Mouse (Mus musculus): ENCODE data around the gene Sucla2. TPM values are rescaled to one million over a fixed set of nuclear protein-coding genes. Genes with fewer than 3 reads are reported as not detected.
A peak's percentile ranks its signal among the peaks of the same experiment; 100 is the strongest.

Sucla2 gene
- polyA plus RNA-seq (2015; fragmentation: Nextera tagmentation; extraction: Ambion mirVana), result 263 and 286 TPM in 2 replicates

DNA sequence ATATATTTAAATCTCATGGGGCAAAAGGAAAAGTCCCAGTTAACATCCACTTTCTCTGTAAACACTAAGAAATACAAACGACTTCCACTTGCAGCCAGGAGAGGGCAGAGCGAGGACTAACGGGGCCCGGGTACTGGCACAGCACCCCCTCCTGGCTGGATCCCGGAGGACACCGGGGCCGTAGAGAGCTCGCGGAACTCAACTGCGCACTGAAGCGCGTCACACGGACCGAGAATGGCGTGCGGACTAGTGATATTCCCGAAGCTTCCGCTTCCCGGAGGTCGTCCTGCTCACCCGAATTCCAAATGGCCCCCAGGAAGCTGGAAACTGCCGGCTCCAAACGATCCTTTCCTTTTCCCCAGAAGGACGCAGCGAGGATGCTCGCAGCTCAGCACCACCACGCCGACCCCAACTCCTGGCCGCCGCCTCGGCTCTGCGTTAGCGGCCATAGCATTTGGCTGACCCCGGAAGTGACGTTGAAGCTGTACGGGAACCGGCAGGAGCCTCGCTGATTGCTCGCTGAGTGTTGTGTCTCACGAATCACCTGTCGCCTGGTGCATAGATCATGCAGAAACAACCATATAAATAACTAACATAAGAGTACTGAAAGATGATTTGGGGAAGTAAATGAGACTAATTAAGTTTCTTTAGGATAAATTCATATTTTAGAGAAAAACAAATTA, at the start of gene Sucla2:
Gene Sucla2, plus strand, starts transcription at position 554 of the 683 bp plus-strand sequence.
- H3K4me3 ChIP-seq (ENCODE audit: low read length), result peak within 1 kb of the TSS; percentile 63
- H3K9me3 ChIP-seq (replicated peaks; ENCODE audit: control insufficient read depth, low read length), result no peaks in the 10 kb centered on the region
- H3K27me3 ChIP-seq (ENCODE audit: control insufficient read depth, insufficient read depth, low read length), result no peaks in the 10 kb centered on the region
- peak within 1 kb of the TSS; percentile 89 for H3K27ac ChIP-seq (ENCODE audit: low read length)
- under 1% methylated on average over 39 of the region's 41 CpGs for WGBS
- no peaks in the 10 kb centered on the region for H3K4me1 ChIP-seq (ENCODE audit: control insufficient read depth, insufficient read depth, low read length)
- ATAC-seq (replicated peaks; ENCODE audit: extremely low read depth, insufficient read depth, low FRiP score), result peak; percentile 99
- no peaks in the 10 kb centered on the region for H3K36me3 ChIP-seq (ENCODE audit: control insufficient read depth, insufficient read depth)
- H3K9ac ChIP-seq (ENCODE audit: low read length), result peak within 1 kb of the TSS; percentile 83
- peak within 1 kb of the TSS; percentile 65 for H3K4me2 ChIP-seq (ENCODE audit: low read depth, low read length)

DNA sequence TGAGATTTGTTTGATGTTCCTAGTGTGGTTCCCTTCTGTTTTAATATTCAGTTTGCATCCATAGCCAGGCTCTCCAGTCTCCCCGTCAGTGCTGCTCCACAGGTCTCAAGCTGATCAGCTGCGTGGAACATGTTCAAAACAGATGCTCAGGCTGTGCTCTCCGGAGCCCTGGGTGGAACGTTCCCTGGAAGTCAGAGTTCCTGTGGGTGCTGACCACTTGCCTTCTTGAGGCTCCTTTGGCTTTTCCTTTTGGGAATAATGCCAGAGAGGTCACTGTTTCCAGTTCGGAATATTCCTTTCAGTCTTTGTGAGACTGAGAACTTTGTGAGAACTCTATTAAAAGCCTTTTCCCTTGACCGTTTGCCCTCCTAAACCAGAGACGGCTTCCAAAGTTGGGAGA, 49.6 kb upstream of the Sucla2 start:
- Histone ChIP-seq H3K9ac (ENCODE audit: low read length) (no peak overlapping the region), H3K27me3 (ENCODE audit: control insufficient read depth, insufficient read depth, low read length) (no peaks in the 10 kb centered on the region), H3K36me3 (ENCODE audit: control insufficient read depth, insufficient read depth) (no peaks in the 10 kb centered on the region), H3K4me3 (ENCODE audit: low read length) (no peak overlapping the region), H3K27ac (ENCODE audit: low read length) (peak overlapping the region; percentile 23), H3K4me2 (ENCODE audit: low read depth, low read length) (no peak overlapping the region), H3K4me1 (ENCODE audit: control insufficient read depth, insufficient read depth, low read length) (peaks cover 20% of the 10 kb centered on the region), H3K9me3 (replicated peaks; ENCODE audit: control insufficient read depth, low read length) (no peaks in the 10 kb centered on the region)
- ATAC-seq (replicated peaks; ENCODE audit: extremely low read depth, insufficient read depth, low FRiP score), result no peak
- WGBS, result 59% methylated on average over 7 of the region's 7 CpGs

- no peak overlapping the region for H3K4me2 ChIP-seq (ENCODE audit: low read depth, low read length)
- H3K27ac ChIP-seq (ENCODE audit: low read length), result no peak overlapping the region
- 83% methylated on average over 8 of the region's 8 CpGs for WGBS
- no peak overlapping the region for H3K4me3 ChIP-seq (ENCODE audit: low read length)
- no peak overlapping the region for H3K9ac ChIP-seq (ENCODE audit: low read length)
- no peak for ATAC-seq (replicated peaks; ENCODE audit: extremely low read depth, insufficient read depth, low FRiP score)
- H3K27me3 ChIP-seq (ENCODE audit: control insufficient read depth, insufficient read depth, low read length), result no peaks in the 10 kb centered on the region
- H3K36me3 ChIP-seq (ENCODE audit: control insufficient read depth, insufficient read depth), result no peaks in the 10 kb centered on the region
- H3K4me1 ChIP-seq (ENCODE audit: control insufficient read depth, insufficient read depth, low read length), result peaks cover 20% of the 10 kb centered on the region
- no peaks in the 10 kb centered on the region for H3K9me3 ChIP-seq (replicated peaks; ENCODE audit: control insufficient read depth, low read length)
Observed at GRCm38 (mm10) chr14:73476361-73476934, 48.7 kb upstream of the Sucla2 start.

DNA sequence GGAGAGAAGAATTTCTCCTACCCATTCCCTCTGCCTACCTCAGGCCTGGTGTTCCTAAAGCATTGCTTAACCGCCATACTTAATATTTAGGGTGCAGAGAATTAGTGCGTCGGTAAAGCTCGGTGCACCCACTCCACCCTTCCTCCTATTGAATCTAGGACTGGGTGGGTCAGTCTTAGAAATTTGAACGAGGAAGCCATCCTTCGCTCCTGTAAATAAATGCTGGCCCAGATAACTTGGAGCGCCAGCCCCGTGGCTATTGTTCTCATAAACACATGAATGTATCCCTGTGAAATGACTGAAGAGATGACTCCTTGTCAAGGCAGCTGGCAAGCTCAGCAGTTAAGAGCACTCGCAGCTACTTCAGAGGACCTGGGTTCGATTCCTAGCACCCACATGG, 48.0 kb upstream of the Sucla2 start:
- Histone ChIP-seq H3K9ac (ENCODE audit: low read length) (no peak overlapping the region), H3K4me3 (ENCODE audit: low read length) (no peak overlapping the region), H3K4me1 (ENCODE audit: control insufficient read depth, insufficient read depth, low read length) (peaks cover 20% of the 10 kb centered on the region), H3K27me3 (ENCODE audit: control insufficient read depth, insufficient read depth, low read length) (no peaks in the 10 kb centered on the region), H3K9me3 (replicated peaks; ENCODE audit: control insufficient read depth, low read length) (no peaks in the 10 kb centered on the region), H3K36me3 (ENCODE audit: control insufficient read depth, insufficient read depth) (no peaks in the 10 kb centered on the region), H3K27ac (ENCODE audit: low read length) (no peak overlapping the region), H3K4me2 (ENCODE audit: low read depth, low read length) (no peak overlapping the region)
- WGBS, result 90% methylated on average over 10 of the region's 10 CpGs
- no peak for ATAC-seq (replicated peaks; ENCODE audit: extremely low read depth, insufficient read depth, low FRiP score)

- 80% methylated on average over 3 of the region's 3 CpGs for WGBS
- ATAC-seq (replicated peaks; ENCODE audit: extremely low read depth, insufficient read depth, low FRiP score), result no peak
Observed at GRCm38 (mm10) chr14:73478321-73478720, 46.8 kb upstream of the Sucla2 start.

DNA sequence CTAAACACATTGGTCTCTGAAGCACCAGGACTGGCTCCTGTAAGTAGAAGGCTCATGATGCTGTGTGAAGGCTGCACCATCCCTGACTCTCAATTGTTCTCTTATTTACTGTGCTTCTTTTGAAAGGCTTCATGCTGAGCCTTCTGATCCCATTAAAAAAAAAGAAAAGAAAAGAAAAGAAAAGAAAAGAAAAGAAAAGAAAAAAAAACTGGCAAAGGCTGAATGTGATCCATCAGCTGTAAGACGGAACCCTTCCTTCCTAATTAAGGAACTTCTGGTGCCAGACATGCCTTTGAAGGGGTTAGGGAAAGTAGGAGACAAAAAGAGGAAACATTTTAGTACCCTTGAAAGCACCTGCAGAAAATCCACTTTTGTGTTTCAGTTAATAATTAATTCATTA, 45.3 kb upstream of the Sucla2 start:
- Histone ChIP-seq H3K9ac (ENCODE audit: low read length) (no peak overlapping the region), H3K4me1 (ENCODE audit: control insufficient read depth, insufficient read depth, low read length) (peaks cover 13% of the 10 kb centered on the region), H3K36me3 (ENCODE audit: control insufficient read depth, insufficient read depth) (no peaks in the 10 kb centered on the region), H3K27me3 (ENCODE audit: control insufficient read depth, insufficient read depth, low read length) (no peaks in the 10 kb centered on the region), H3K27ac (ENCODE audit: low read length) (no peak overlapping the region), H3K4me2 (ENCODE audit: low read depth, low read length) (no peak overlapping the region), H3K9me3 (replicated peaks; ENCODE audit: control insufficient read depth, low read length) (no peaks in the 10 kb centered on the region), H3K4me3 (ENCODE audit: low read length) (no peak overlapping the region)
- WGBS, result 72% methylated on average over 1 of the region's 1 CpGs
- ATAC-seq (replicated peaks; ENCODE audit: extremely low read depth, insufficient read depth, low FRiP score), result no peak

More at GRCm38 (mm10) chr14:73478321-73478720, 46.8 kb upstream of the Sucla2 start:
- Histone ChIP-seq H3K4me3 (ENCODE audit: low read length) (no peak overlapping the region), H3K9ac (ENCODE audit: low read length) (no peak overlapping the region), H3K27me3 (ENCODE audit: control insufficient read depth, insufficient read depth, low read length) (no peaks in the 10 kb centered on the region), H3K4me1 (ENCODE audit: control insufficient read depth, insufficient read depth, low read length) (peaks cover 20% of the 10 kb centered on the region), H3K4me2 (ENCODE audit: low read depth, low read length) (no peak overlapping the region), H3K36me3 (ENCODE audit: control insufficient read depth, insufficient read depth) (no peaks in the 10 kb centered on the region), H3K9me3 (replicated peaks; ENCODE audit: control insufficient read depth, low read length) (no peaks in the 10 kb centered on the region), H3K27ac (ENCODE audit: low read length) (no peak overlapping the region)

- no peaks in the 10 kb centered on the region for H3K27me3 ChIP-seq (ENCODE audit: control insufficient read depth, insufficient read depth, low read length)
- 77% methylated on average over 5 of the region's 5 CpGs for WGBS
- no peak overlapping the region for H3K9ac ChIP-seq (ENCODE audit: low read length)
- ATAC-seq (replicated peaks; ENCODE audit: extremely low read depth, insufficient read depth, low FRiP score), result no peak
- H3K36me3 ChIP-seq (ENCODE audit: control insufficient read depth, insufficient read depth), result no peaks in the 10 kb centered on the region
- H3K9me3 ChIP-seq (replicated peaks; ENCODE audit: control insufficient read depth, low read length), result no peaks in the 10 kb centered on the region
- H3K4me2 ChIP-seq (ENCODE audit: low read depth, low read length), result no peak overlapping the region
- peaks cover 3% of the 10 kb centered on the region; the same call in 1 of the 2 replicates for H3K4me1 ChIP-seq (ENCODE audit: control insufficient read depth, insufficient read depth, low read length)
- H3K4me3 ChIP-seq (ENCODE audit: low read length), result no peak overlapping the region
- H3K27ac ChIP-seq (ENCODE audit: low read length), result no peak overlapping the region
Observed at GRCm38 (mm10) chr14:73483516-73484229, 41.4 kb upstream of the Sucla2 start.

- H3K4me2 ChIP-seq (ENCODE audit: low read depth, low read length), result no peak overlapping the region
- no peaks in the 10 kb centered on the region for H3K9me3 ChIP-seq (replicated peaks; ENCODE audit: control insufficient read depth, low read length)
- H3K36me3 ChIP-seq (ENCODE audit: control insufficient read depth, insufficient read depth), result no peaks in the 10 kb centered on the region
- H3K27ac ChIP-seq (ENCODE audit: low read length), result no peak overlapping the region
- no peak overlapping the region for H3K4me3 ChIP-seq (ENCODE audit: low read length)
- H3K4me1 ChIP-seq (ENCODE audit: control insufficient read depth, insufficient read depth, low read length), result peaks cover 3% of the 10 kb centered on the region; the same call in 1 of the 2 replicates
- no peaks in the 10 kb centered on the region for H3K27me3 ChIP-seq (ENCODE audit: control insufficient read depth, insufficient read depth, low read length)
- 75% methylated on average over 3 of the region's 3 CpGs for WGBS
- ATAC-seq (replicated peaks; ENCODE audit: extremely low read depth, insufficient read depth, low FRiP score), result no peak
- no peak overlapping the region for H3K9ac ChIP-seq (ENCODE audit: low read length)
Observed at GRCm38 (mm10) chr14:73484366-73485110, 40.6 kb upstream of the Sucla2 start.
